Mouse (Mus musculus) liver, postnatal 0 days (tissue): ENCODE measurements around the gene Higd1b. TPM values are rescaled to one million over a fixed set of nuclear protein-coding genes. Genes with fewer than 3 reads are reported as not detected.

ENCODE experiments used
- ATAC-seq: fragments of 200-750 bp; cut with Nextera tagmentation; 2 replicates; pipeline ENCODE4 v1.8.0; 2017; ENCODE audit warnings: mild to moderate bottlenecking, moderate library complexity
- DNase-seq: peaks from one replicate; pipeline ENCODE4 v3.0.0-alpha.2; 2016
- H3K27ac ChIP-seq: fragments of 300-500 bp; sonication (generic); 2 replicates; pipeline ENCODE4 v1.5.1; 2014; ENCODE audit warnings: antibody characterized with exemption, moderate library complexity, mild to moderate bottlenecking, low read depth
- H3K27me3 ChIP-seq: fragments of 300-500 bp; sonication (generic); 2 replicates; pipeline ENCODE4 v1.6.1; 2014; ENCODE audit warnings: low read length, control low read depth, mixed read lengths; ENCODE audit not compliant: insufficient read depth
- H3K36me3 ChIP-seq: fragments of 300-500 bp; sonication (generic); replicated peaks from 2 replicates; pipeline ENCODE4 v1.6.1; 2014; ENCODE audit warnings: mild to moderate bottlenecking, control low read depth, low read length, moderate library complexity, mixed read lengths; ENCODE audit not compliant: insufficient read depth
- H3K4me1 ChIP-seq: fragments of 300-500 bp; sonication (generic); 2 replicates; pipeline ENCODE4 v1.6.1; 2014; ENCODE audit warnings: antibody characterized with exemption, mild to moderate bottlenecking, control low read depth; ENCODE audit not compliant: insufficient read depth
- H3K4me2 ChIP-seq: fragments of 300-500 bp; sonication (generic); 2 replicates; pipeline ENCODE4 v1.6.1; 2014; ENCODE audit warnings: low read depth, mild to moderate bottlenecking, low read length, moderate library complexity, mixed read lengths
- H3K4me3 ChIP-seq: fragments of 300-500 bp; sonication (generic); 2 replicates; pipeline ENCODE4 v1.5.1; 2014; ENCODE audit warnings: low read depth, low read length
- H3K9ac ChIP-seq: fragments of 300-500 bp; sonication (generic); replicated peaks from 2 replicates; pipeline ENCODE4 v1.6.1; 2014; ENCODE audit warnings: mild to moderate bottlenecking, moderate library complexity
- H3K9me3 ChIP-seq: fragments of 300-500 bp; sonication (generic); 2 replicates; pipeline ENCODE4 v1.6.1; 2016; ENCODE audit warnings: mild to moderate bottlenecking, control low read depth, low read length, mixed read lengths
- CTCF ChIP-seq: sonication (generic); IDR thresholded peaks from 2 replicates; pipeline ENCODE4 v1.5.1; 2016; ENCODE audit warnings: antibody characterized with exemption, low read depth
- EP300 ChIP-seq: IDR thresholded peaks from 2 replicates; pipeline ENCODE4 v1.6.1; 2016; ENCODE audit warnings: antibody characterized with exemption, low read depth, mild to moderate bottlenecking
- WGBS: fragments of 180-500 bp; shearing (Covaris S2); extraction: QIAGEN DNeasy Blood & Tissue Kit; methylation state at CpG from one replicate; pipeline ENCODE4 v1.1.7; 2014; ENCODE audit not compliant: insufficient replicate concordance; 5-methylcytosine and 5-hydroxymethylcytosine counted together
- polyA plus RNA-seq: library from polyadenylated mRNA; unstranded; fragments of >200 nt; fragmentation: Nextera tagmentation; extraction: Ambion mirVana; gene quantifications from 2 replicates; pipeline ENCODE4 v1.2.1, GENCODE M21; 2015

Gene Higd1b
- polyA plus RNA-seq, 1 experiment from 2014 or later: not detected

DNA sequence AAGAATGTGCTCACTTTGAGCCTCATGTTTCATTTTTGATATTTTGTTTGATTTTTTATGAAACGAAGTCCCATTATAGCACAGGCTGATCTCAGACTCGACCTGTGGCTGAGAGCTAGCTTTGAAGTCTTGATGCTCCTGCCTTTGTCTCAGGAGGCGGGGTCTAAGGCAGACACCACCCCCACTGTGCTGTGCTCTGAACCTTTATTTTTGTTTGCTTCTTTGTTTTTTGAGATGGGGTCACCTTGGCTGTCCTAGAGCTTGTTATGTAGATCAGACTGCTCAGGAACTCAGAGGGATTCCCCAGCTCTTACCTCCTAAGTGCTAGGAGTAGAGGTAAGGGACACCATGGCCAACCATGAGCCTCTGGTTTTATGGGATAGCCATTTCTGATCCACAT, 15.2 kb upstream of the Higd1b start:
- DNase-seq (no peak), ATAC-seq (no peak)
- TF ChIP-seq CTCF (no peak), EP300 (no peak)
- H3K27ac ChIP-seq: no peak overlapping the region
- no peak overlapping the region for H3K4me3 ChIP-seq
- H3K9me3 ChIP-seq: no peaks in the 10 kb centered on the region
- peaks cover 7% of the 10 kb centered on the region for H3K4me1 ChIP-seq
- 22% methylated on average over 3 of the region's 3 CpGs for WGBS
- no peak overlapping the region for H3K9ac ChIP-seq
- H3K4me2 ChIP-seq: no peak overlapping the region
- peaks cover 61% of the 10 kb centered on the region for H3K27me3 ChIP-seq
- H3K36me3 ChIP-seq: no peaks in the 10 kb centered on the region

DNA sequence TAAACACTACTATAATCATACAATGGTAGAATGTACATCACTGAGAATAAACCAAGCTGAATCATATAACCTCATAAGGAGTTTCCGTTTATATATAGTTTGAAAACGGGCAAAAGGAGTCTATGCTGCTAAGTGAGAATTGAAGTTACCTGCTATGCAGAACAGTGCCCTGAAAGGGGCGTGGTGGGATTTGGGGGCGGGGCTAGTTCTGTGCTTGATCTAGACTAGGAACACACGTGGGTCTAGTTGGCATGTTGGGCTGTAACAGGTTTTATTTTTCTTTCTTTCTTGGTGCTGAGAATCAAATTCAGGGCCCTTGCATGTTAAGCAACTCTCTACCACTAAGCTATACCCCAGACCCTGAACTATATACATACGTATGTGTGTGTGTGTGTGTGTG, 14.4 kb upstream of the Higd1b start:
- Histone ChIP-seq H3K27me3 (peaks cover 55% of the 10 kb centered on the region), H3K4me2 (no peak overlapping the region), H3K9ac (no peak overlapping the region), H3K4me1 (peaks cover 7% of the 10 kb centered on the region), H3K9me3 (no peaks in the 10 kb centered on the region), H3K4me3 (no peak overlapping the region), H3K36me3 (no peaks in the 10 kb centered on the region), H3K27ac (no peak overlapping the region)
- ATAC-seq (no peak), DNase-seq (no peak)
- TF ChIP-seq CTCF (no peak), EP300 (no peak)
- 42% methylated on average over 6 of the region's 6 CpGs for WGBS

DNA sequence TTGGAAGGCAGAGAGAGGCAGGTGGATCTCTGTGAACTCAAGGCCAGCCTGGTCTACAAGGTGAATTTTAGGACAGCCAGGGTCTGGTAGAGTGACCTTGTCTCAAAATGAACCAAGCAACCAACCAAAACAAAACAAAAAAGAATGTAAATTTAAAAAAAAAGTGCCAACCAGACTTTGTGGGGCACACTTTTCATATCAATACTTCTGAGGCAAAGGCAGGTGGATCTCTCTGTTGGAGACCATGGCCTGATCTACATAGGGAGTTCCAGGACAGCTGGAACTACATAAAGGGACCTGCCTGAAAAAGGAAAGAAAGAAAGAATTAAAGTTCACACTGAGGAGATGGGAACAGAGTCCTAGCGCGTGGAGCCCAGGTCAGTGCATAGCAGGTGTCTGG, 9.2 kb upstream of the Higd1b start:
- Histone ChIP-seq H3K4me1 (no peaks in the 10 kb centered on the region), H3K9ac (no peak overlapping the region), H3K9me3 (no peaks in the 10 kb centered on the region), H3K27me3 (peaks cover 9% of the 10 kb centered on the region), H3K4me3 (no peak overlapping the region), H3K36me3 (no peaks in the 10 kb centered on the region), H3K4me2 (no peak overlapping the region), H3K27ac (no peak overlapping the region)
- WGBS: 71% methylated on average over 2 of the region's 2 CpGs
- ATAC-seq: no peak
- DNase-seq: no peak
- TF ChIP-seq EP300 (no peak), CTCF (no peak)

DNA sequence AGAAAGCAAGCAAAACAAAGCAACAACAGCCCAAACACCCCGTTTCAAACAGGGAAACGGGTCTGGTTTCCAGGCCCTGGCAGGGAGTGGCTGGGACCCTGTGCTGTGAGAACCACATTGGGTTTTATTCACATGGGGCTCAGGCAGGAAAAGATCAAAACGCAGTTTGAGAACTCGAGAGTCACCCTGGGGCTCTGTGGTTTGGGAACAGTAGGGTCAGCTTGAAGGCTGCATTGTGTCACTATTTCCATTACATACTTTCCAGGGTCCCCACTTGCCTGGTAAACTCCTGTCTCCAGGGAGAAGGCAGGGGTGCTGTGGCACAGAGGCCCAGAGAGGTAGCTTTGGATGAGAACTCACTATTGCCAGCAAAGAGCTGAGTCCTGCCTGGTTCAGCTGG, 8.6 kb upstream of the Higd1b start:
- TF ChIP-seq CTCF (no peak), EP300 (no peak)
- H3K4me2 ChIP-seq: no peak overlapping the region
- H3K9me3 ChIP-seq: no peaks in the 10 kb centered on the region
- H3K4me3 ChIP-seq: no peak overlapping the region
- H3K9ac ChIP-seq: no peak overlapping the region
- H3K27me3 ChIP-seq: peaks cover 7% of the 10 kb centered on the region
- no peaks in the 10 kb centered on the region for H3K36me3 ChIP-seq
- 38% methylated on average over 4 of the region's 4 CpGs for WGBS
- H3K4me1 ChIP-seq: no peaks in the 10 kb centered on the region
- no peak for DNase-seq
- ATAC-seq: no peak
- no peak overlapping the region for H3K27ac ChIP-seq

DNA sequence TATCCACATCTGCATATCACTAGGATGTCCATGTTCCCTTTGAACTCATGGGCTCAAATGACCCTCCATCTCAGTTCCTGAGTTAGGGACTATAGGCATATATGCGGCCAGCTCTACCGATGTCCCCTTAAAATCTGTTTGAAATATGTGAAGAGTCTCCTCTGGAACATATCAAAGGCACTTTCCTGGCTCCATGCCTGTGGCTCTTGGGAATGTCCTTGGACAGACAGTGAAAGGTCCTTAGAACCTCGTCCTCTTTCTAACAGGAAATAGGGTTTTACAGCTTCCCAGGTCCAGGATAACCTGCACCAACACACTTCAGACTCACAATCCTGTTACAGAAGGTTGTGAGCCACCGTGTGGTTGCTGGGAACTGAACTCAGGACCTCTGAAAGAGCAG, 5.4 kb upstream of the Higd1b start:
- no peak overlapping the region for H3K4me2 ChIP-seq
- no peak for ATAC-seq
- H3K4me3 ChIP-seq: no peak overlapping the region
- no peaks in the 10 kb centered on the region for H3K36me3 ChIP-seq
- no peaks in the 10 kb centered on the region for H3K4me1 ChIP-seq
- TF ChIP-seq EP300 (no peak), CTCF (no peak)
- DNase-seq: no peak
- WGBS: 60% methylated on average over 4 of the region's 4 CpGs
- H3K9ac ChIP-seq: no peak overlapping the region
- H3K9me3 ChIP-seq: no peaks in the 10 kb centered on the region
- H3K27ac ChIP-seq: no peak overlapping the region
- H3K27me3 ChIP-seq: no peaks in the 10 kb centered on the region

DNA sequence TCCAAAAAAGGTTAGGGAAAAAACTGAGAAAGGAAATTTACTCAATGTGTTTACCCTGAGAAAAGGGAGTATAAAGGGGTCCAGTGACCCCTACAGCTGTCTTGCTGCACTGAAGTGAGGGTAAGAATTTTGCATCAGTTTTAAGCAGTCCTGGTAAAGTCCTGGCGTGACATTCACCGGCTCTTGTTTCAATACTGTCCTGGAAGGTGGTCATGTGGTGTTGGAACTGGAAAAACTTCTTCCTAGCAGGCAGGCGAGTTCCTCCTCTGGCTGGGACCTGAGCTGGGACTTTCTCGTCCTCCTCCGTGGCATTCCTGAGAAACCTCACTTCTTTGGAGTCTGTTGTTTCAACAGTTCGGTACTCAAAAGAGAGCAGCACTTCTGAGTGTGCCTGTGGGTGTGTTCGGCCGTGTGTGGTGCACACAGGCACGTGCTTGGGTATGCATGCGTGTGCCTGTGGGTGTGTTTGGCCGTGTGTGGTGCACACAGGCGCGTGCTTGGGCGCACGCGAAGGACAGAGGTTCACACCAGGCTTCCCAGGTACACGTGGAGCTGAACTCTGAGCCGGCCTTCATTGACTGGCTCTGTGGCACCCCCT, 2.9 kb upstream of the Higd1b start:
- DNase-seq (no peak), ATAC-seq (no peak)
- H3K4me1 ChIP-seq: no peaks in the 10 kb centered on the region
- no peak overlapping the region for H3K27ac ChIP-seq
- WGBS: 57% methylated on average over 18 of the region's 18 CpGs
- H3K9ac ChIP-seq: no peak overlapping the region
- no peaks in the 10 kb centered on the region for H3K9me3 ChIP-seq
- H3K36me3 ChIP-seq: peaks cover 7% of the 10 kb centered on the region; the same call in 1 of the 2 replicates
- H3K27me3 ChIP-seq: no peaks in the 10 kb centered on the region
- H3K4me3 ChIP-seq: no peak overlapping the region
- no peak for TF ChIP-seq EP300
- TF ChIP-seq CTCF: no peak
- no peak overlapping the region for H3K4me2 ChIP-seq

DNA sequence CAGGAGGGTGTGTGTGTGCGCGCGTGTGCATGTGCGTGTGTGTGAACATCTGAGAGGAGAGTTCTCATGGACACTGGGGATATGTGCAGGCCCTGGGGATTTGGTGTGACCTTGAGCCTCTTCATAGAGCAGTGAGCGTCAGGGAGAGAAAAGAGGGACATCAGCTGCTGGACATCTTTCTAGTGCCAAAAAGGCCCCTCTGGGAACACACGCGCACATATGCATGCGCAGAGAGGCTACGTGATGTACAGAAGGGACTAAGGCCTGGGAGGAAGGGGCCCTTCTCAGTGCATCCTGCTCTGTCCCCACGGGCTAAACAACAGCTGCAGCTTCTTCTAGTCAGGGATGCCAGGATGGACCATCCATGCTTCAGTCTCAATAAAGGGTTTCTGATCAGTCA, 1.4 kb upstream of the Higd1b start:
- Histone ChIP-seq H3K9me3 (no peaks in the 10 kb centered on the region), H3K4me2 (no peak overlapping the region), H3K4me1 (no peaks in the 10 kb centered on the region), H3K27me3 (no peaks in the 10 kb centered on the region), H3K4me3 (no peak overlapping the region), H3K9ac (no peak overlapping the region), H3K27ac (no peak overlapping the region), H3K36me3 (peaks cover 19% of the 10 kb centered on the region)
- TF ChIP-seq EP300 (no peak), CTCF (no peak)
- ATAC-seq: no peak
- no peak for DNase-seq
- 83% methylated on average over 10 of the region's 10 CpGs for WGBS
